Mouse (Mus musculus): ENCODE data around the gene Tedc2. TPM values are rescaled to one million over a fixed set of nuclear protein-coding genes. Genes with fewer than 3 reads are reported as not detected.

Gene Tedc2
- total RNA-seq (2022) = 1 to 10 TPM; 1.7 to 2.9 (median 2.5) TPM

DNA sequence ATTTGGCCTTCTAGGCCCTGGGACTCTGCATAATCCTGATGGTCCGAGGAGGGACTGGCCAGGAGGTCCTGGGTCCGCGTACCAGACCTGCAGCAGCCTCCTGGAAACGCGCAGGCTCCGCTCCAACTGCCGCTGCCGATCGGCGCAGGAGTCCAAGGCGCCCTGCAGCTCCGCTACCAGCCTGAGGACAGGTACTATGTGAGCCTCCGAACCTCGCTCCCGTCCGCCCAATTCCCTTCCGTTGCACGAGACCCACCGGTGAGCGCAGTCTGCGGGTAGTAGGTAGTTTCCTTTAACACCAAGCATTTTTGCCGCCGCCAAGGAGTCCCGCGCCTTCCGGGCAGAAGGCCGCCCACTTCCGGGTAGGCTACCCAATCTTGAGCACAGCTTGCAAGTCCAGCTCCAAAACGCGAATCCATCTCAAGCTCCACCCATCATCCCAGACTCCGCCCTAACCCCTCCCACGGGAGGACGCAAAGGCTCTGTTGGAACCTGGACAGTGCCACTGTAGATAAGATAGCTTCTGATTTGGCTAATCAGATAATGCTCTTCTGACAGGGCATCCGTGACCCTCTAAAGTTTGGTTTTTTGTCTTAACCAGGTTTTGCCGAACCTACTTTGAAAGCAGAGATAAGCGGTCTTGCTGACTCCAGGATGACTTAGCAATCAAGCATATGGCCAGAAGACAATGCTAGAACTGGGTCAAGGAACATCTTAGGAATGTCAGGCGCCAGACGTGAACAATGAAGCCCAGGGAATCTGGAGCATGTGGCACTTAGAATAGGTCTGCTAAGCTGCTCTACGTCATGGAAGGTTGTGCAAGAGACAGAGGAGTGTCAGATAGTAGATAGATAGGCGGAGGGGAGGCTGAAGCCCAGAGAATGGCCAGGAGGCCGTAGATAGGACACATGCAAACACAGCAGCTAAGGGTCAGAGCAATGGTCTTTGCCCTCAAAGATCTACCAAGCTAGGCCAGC, at the start of gene Tedc2:
Gene Tedc2 (minus strand): TSS at position 417 of the 977 bp plus-strand sequence.
- DNase-seq (ENCODE audit: low spot score) = peak; percentile 96

DNA sequence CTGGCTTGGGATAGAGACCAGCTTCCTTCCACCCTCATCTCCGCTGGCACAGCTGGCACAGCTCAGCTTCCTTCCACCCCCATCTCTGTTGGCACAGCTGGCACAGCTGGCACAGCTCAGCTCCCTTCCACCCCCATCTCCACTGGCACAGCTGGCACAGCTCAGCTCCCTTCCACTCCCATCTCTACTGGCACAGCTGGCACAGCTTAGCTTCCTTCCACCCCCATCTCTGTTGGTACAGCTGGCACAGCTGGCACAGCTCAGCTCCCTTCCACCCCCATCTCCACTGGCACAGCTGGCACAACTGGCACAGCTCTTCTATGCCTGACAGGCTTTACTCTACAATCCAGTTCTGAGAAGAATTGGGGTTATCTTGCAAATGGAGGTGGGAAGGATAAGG, 46.5 kb upstream of the Tedc2 start:
- DNase-seq (ENCODE audit: low spot score) = no peak

DNA sequence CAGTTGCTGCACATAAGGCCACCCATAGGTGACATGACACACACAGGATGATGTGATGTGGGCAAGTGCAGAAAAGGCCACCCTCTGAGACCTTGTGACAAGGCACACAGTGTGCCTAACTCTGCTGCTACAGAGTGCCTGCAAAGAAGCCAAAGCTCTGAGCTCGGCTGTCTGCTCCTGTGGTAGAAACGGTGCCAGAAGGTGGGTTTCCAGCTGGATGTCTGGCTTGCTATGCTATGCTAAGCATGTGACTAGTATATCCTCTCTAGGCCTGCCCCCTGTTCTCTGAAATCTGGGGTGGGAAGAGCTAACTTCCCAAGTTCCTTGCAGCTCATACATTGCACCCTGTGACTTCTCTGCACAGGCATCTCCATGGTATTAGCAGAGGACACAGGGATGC, 44.1 kb upstream of the Tedc2 start:
- DNase-seq (ENCODE audit: low spot score) = no peak

DNA sequence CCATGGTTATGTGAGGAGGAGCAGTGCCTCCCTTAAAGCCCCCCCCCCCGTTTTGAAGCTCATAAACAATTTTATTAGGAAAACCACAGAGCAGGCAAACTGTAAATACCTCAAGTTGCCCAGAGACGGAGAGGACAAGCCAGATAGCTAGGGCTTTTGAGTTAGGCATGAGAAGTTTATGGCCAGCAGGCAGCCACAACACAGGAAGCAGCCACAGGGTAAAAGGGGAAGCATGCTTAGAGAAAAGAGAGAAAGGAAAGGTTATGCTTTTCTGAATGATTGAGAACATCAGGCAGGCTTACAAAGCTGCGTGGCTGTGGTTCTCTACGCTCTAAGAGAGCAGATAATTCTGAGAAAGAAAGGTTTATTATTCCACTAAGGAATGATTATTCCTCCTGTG, 39.9 kb upstream of the Tedc2 start:
- DNase-seq (ENCODE audit: low spot score) = no peak

DNA sequence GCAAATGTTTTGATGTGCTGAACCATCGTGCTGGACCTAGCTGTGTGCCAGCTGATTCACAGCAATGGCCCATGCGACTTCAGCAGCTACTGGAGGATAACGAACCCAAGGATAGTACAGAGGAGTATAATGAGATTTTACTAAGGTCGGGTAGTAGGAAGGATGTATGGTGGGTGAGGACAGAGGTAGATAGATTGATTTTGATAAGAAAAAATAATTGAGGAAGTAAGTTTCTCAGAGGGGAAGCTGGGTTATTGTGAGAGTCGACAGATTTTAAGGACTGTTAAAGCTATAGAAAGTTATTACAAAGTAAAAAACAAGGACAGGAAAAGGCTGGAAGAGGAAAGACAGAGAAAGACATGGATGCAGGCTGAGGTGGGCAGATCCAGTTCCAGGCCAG, 39.1 kb upstream of the Tedc2 start:
- no peak for DNase-seq (ENCODE audit: low spot score)

DNA sequence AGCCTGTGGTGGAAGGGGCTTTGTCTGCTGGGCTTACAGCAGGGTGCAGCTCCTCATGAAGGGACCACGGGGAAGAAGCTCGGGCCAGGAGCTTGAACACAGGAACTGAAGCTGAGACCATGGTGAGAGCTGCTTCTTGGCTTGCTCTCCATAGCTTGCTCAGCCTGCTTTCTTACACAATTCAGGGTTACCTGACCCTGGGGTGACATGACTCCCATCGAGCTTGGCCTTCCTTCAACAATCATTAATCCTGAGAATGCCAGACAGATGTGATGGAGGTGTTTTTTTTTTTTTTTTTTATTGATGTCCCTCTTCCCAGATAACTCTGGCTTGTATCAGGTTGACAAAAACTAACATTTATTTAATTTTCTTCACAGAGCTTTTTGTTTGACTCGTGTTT, 38.3 kb upstream of the Tedc2 start:
- no peak for DNase-seq (ENCODE audit: low spot score)

DNA sequence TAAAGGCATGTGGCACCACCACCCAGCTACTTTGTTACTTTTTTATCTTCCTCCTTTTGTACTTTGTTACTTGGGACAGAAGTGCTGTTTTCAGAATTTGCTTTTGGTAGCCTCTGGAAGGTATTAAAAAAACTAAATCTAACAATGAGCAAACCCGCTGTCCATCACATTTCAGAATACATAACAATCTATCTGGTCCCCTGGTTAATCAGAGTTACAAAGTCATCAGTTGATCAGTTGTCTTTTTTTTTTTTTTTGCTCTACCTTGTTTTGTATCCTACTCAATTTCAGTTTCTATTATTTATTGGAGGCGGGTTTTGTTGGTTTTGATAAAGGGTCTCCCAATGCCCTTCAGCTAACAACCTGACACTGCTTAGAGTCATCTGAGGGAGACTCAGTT, 31.7 kb upstream of the Tedc2 start:
- DNase-seq (ENCODE audit: low spot score) = no peak

DNA sequence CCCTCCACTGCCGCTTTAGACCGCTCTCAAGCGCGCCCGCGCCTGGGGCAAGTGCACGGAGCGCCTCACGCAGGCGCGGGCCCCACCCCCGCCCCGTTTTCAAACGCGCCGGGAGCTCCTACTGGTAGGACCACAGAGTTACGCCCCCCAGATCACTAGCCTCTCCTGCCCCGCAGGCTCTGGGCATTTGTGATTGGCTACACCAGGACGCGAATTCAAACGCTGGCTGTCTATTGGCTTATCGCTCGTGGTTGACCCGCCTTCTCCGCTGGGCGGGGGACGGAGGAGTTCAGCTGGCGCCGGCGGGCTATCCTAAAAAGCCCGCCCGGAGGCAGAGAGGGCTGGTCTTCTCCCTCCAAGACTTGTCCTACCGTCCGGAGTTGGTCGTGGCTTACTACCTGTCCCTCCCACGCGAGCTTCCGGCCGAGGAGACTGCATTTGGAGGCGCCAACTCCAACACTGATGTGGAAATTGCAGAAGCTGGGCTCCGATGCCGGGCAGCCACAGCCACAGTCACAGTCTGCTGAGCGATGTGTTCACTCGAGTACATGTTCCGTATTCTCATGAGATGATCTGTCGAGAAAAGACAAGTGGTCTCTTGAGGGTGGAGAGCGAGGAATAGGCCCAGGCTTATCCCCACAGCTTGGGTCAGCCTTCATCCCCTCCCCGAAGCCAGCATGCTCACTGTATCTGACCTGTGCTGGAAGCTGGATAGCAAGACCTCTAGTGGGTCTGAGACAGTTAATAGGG, 30.8 kb upstream of the Tedc2 start, which contains the start of gene Ccnf:
Gene Ccnf (minus strand): TSS at position 165 of the 750 bp plus-strand sequence.
- peak; percentile 98 for DNase-seq (ENCODE audit: low spot score)

DNA sequence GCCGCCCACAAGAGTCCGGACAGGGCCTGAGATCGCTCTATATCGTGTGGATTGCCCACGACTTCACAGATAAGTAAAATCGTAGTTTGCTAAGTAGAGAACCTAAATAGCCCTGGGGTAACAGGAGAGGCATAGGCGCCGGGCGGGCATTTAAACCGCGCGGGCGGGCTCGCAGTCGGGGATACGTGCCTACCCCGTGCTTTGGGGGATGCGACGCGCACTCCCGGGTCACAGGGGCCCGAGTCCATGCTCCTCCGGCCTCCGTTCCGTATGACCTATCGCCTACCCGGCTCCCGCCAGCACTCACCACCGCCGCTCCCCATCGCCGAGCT, 30.3 kb upstream of the Tedc2 start:
- no peak for DNase-seq (ENCODE audit: low spot score)

DNA sequence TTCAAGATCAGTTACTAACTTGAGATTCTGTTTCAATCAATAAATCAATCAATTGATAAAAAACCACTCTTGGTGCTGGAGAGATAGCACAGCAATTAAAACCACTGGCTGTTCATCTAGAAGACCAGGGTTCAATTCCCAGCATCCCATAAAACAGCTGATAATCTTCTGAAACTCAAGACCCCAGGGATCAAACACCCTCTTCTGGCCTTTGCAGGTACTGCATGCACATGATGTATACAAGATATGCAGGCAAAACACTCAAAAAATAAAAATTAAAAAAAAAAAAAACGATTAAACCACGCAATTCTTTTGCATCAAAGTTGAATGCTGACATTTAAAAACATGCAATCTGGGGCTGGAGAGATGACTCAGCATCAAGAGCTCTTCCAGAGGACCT, 28.0 kb upstream of the Tedc2 start:
- no peak for DNase-seq (ENCODE audit: low spot score)

DNA sequence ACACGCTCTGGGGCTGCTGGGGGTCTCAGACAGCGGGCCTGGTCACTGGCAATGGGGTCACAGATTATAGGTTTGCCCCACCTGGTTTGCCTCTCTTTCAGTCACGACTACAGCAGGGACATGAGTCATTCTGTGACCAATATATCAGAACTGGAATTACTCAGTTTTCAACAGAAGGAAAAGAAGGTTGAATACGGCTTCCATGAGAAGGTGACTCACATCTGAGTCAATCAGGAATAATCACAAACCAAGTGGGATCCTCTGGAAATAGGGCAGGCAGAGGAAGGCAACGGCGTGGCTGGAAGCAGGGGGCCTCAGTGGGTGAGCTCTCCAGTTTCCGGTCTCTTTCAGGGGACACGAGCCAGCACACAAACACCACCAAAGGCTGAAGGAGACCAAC, 23.4 kb upstream of the Tedc2 start:
- DNase-seq (ENCODE audit: low spot score) = no peak

DNA sequence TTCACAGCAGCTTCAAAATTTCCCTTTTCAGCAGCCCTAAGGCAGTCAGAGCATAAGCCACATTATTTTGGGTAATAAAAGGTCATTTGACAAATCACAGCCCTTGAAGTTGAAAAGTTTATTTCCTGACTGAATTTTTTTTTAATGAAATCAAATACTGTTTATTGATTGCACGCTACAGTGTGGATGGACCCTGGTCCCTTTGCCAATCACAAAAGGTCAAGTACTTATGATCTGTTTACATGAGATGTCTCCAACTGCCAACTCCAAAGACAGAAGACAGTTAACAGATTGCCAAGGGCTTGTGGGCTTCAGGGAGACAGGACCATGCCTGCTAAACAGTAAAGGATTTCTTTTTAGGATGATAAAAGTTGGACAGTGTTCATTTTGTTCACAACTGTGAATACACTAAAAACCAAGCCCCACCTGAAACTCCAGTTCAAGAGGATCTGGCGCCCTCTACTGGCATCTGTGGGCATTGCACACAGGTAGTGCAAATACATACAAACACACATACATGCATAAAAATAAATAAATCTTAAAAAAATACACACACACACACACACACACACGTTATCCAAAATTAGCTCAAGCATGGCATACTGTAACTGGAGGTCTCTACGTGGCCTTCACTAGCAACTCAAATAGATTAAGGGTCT, 22.8 kb upstream of the Tedc2 start:
- DNase-seq (ENCODE audit: low spot score) = no peak

DNA sequence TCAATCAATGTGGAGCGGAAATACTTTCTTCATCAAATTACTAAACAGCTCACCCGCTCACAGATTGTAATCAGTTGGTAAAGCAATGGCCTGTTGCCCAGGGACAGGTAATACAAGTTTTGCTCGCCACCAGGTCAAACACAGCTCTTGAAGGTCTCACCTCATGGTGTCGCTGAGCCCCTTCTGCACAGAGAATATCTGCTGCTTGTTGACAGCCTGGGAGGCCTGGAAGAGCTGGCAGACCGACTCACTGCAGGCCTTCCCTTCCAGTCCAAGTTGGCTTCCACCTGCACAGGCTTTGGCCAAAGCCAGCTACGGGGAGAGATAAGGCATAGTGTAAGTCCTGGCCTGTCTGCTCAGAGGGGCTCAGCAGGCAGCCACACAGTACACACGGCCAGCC, 16.3 kb upstream of the Tedc2 start:
- DNase-seq (ENCODE audit: low spot score) = peak; percentile 23

DNA sequence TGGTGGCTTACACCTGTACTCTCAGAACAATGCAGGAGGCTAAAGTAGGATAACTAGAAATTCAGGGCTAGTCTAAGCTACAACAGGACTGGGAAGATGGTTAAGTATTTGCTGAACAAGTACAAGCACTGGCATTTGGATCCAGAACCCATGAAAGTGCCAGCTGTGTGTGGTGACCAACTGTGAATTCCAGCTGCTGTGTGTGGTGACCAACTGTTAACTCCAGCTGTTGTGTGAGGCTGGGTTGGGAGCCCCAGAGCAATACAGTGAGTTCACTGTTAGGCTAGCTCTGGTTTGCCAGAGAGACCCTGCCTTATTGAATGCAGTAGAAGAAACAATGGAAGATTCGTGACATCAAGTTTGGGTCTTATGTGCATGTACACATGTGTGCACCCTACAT, 15.8 kb upstream of the Tedc2 start:
- DNase-seq (ENCODE audit: low spot score) = no peak

DNA sequence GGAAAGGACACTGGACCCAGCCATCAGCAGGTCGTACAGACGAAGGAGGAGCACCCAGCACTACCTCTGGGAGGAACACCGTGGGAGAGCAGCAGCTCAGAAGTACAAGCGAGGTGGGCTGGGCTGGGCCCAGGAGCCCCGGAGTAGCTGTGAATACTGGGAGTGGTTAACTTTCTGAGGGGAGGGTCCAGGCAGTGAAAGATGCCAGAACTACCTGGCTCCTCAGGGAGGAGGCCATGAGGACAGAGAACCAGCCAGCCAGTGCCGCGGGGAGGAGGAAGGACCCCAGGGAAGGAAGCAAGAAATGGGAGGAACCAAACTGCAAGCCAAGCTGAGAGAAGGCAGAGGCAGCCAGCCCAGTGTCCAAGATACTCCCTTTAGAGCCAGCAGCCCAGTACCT, 7.3 kb upstream of the Tedc2 start:
- DNase-seq (ENCODE audit: low spot score) = no peak

DNA sequence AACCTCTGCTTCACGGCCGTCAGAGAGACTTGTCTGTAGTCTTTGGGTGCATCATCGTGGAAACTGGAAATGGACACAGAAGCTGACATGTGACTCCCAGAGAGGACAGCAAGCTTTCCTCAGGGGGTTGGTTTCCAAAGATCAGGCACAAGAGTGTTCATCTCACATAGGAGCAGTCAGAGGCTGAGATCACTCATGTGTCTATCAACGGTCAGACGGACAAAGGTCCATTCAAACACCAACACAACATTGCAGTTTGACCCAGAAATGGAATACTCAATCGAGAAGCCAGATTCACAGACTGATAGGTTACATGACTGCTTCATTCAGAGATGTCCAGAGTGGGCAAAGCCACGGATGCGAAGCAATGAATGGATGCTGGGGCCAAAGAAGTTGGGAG, 6.1 kb upstream of the Tedc2 start:
- DNase-seq (ENCODE audit: low spot score) = no peak

DNA sequence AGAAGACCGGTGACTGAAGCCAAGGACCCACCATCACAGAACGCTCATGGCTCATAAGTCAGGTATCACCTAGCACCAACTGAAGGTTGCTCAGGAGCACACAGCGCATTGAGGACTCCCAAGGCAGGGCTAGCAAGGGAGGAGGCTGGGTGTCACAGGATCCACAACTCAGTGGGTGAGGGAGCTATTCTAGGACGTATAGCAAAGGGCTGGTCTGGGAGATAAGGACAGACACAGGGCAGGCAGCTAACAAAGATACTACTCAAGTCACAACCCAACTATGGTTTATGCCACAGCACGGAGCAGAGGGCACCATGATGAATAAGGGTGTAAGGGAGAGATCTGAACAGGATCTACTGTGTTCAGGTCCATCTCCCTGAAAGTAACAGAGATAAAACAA, 5.2 kb upstream of the Tedc2 start:
- DNase-seq (ENCODE audit: low spot score) = no peak

DNA sequence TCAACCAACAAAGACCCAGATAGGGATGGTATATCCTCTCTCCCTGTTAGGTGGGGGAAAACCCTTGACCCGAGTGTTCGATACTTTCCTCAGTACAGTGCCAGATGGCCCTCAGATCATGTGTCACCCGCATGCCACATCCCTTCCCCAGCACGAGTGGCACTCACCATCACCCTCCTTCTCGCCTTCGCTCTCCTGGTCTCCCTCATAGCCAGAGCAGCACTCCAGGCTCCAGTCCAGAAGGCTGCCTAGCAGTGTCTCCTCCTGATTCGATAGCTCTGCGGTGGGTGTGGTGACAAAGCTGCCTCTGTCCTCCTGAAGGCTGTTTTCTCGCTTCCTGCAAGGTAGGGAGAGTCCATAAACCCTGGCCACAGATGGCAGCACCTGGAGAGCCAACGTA, 4.1 kb upstream of the Tedc2 start:
- DNase-seq (ENCODE audit: low spot score) = no peak

DNA sequence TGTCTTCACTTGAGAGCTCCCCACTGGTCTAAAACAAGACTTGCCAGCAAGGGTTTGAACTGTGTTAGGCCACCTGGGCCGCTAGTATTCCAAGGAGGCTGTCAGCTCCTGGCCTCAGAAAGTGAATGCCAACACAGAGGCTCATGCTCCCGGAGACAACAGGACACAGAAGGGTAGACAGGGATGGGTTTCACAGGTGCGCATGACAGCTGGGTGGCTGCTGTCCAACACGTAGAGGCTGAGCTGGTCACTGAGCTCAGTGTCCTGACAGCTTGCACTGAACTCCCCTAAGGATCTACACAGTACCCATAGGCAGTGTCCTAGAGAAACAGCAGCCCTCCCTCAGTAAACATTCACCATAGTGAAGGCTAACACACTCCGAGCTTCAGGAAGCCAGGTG, 2.9 kb upstream of the Tedc2 start:
- DNase-seq (ENCODE audit: low spot score) = no peak

DNA sequence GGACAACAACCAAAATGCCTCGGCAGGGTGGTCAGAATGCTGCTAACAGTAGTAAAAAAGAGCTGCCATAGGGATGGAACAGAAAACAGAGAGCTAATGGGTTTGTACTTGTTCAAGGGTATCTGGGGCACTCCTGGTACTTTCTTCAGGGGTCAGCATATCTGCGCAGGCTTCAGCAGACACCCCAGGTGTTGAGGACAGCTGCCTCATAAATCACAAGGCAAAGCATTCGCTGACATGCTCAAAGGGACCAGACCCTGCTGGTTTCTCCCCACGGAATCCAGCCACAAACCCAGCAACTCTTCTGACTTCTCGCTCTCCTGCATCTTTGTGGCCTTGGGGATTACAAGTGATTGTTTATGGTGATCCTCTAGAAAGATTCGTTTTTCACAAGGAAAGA, 2.0 kb upstream of the Tedc2 start:
- DNase-seq (ENCODE audit: low spot score) = no peak

DNA sequence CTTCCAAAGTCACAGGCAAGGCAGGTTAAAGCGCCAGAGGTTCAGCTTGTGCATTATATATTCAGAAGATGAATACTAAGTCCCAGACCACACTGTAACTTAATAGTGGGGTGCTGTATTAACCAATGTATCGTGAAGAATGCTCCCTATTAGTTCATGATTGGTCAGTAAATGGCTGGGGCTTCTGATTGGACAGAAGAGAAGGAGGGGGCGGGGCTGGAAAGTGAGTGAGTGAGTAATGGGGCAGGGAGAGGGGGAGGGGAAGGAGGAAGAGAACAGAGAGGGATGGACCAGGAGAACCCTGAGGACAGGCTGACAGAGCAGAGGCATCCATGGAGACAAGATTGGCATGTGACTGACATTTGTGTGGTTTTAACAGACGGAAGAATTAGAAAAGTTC, 3.8 kb downstream of the Tedc2 start:
- DNase-seq (ENCODE audit: low spot score) = no peak

DNA sequence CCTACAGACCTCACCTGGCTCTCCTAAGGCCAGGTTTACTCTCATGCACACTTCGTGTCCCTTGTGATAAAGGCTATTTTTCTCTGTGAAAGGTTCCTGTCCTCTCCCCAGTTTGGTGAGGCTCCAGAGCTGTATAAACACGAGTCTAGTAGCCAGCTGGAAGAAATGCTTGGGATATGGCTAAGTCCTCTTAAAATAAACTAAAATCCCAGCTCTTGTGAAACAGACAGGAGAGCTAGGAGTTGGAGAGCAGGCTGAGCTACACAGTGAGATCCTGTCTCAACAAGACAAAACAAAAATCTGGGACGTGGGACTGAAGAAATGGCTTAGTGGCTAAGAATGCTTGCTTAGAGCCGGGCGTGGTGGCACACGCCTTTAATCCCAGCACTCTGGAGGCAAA, 7.5 kb downstream of the Tedc2 start:
- DNase-seq (ENCODE audit: low spot score) = no peak

All from heart, adult 8-10 months (tissue).